Mouse (Mus musculus): ENCODE data around the gene Apex2. TPM values are rescaled to one million over a fixed set of nuclear protein-coding genes. Genes with fewer than 3 reads are reported as not detected.
A peak's percentile ranks its signal among the peaks of the same experiment; 100 is the strongest.

Apex2 gene
- total and polyA plus RNA-seq, 3 experiments: 8.0 to 15.6 (median 9.6) TPM

- no peak for TF ChIP-seq MEF2A (IDR thresholded peaks at IDR 0.05; ENCODE audit: borderline replicate concordance, low read depth, low read length)
- peak in 1 of 2 experiments; percentile 57; a peak in 2 of 4 replicates for TF ChIP-seq CTCF (conservative IDR thresholded peaks at IDR 0.05 in 1 of 2, IDR thresholded peaks at IDR 0.05 in 1 of 2; ENCODE audit: low read depth in 2 of 2, low read length in 2 of 2)
- TF ChIP-seq ZKSCAN1 (IDR thresholded peaks at IDR 0.05; ENCODE audit: borderline replicate concordance, low read depth, low read length): no peak
- peak; percentile 83 for TF ChIP-seq POLR2A (IDR thresholded peaks at IDR 0.05; ENCODE audit: low read depth, low read length)
- TF ChIP-seq MAFK (IDR thresholded peaks at IDR 0.05; ENCODE audit: insufficient replicate concordance, low read length): no peak
- TF ChIP-seq HCFC1 (IDR thresholded peaks at IDR 0.05; ENCODE audit: low read depth, low read length): peak; percentile 61
- TF ChIP-seq POLR2AphosphoS2 (IDR thresholded peaks at IDR 0.05; ENCODE audit: low read depth, low read length): 0 out of 2 replicates have a peak, but pooled peaks have one; percentile 59
- TF ChIP-seq NRF1 (IDR thresholded peaks at IDR 0.05; ENCODE audit: low read depth, low read length): no peak
- TF ChIP-seq ZMIZ1 (IDR thresholded peaks at IDR 0.05; ENCODE audit: low read depth, low read length): peak; percentile 64
- TF ChIP-seq MXI1 (IDR thresholded peaks at IDR 0.05; ENCODE audit: low read depth, low read length): peak; percentile 38; the same call in 1 of the 2 replicates
- TF ChIP-seq KAT2A (IDR thresholded peaks at IDR 0.05; ENCODE audit: insufficient replicate concordance, low read length): no peak
- peak; percentile 78 for TF ChIP-seq ELF1 (IDR thresholded peaks at IDR 0.05; ENCODE audit: low read depth, low read length)
- peak; percentile 13 for TF ChIP-seq SIN3A (IDR thresholded peaks at IDR 0.05; ENCODE audit: low read length)
- no peak for TF ChIP-seq BHLHE40 (IDR thresholded peaks at IDR 0.05; ENCODE audit: low read depth, low read length)
- TF ChIP-seq SMC3 (IDR thresholded peaks at IDR 0.05; ENCODE audit: low read depth, low read length): 0 out of 2 replicates have a peak, but pooled peaks have one; percentile 11
- TF ChIP-seq NELFE (IDR thresholded peaks at IDR 0.05; ENCODE audit: low read depth, low read length): peak; percentile 62
- TF ChIP-seq CHD2 (IDR thresholded peaks at IDR 0.05; ENCODE audit: low read length): peak; percentile 74
- TF ChIP-seq USF1 (IDR thresholded peaks at IDR 0.05; ENCODE audit: low read depth, low read length): no peak
- TF ChIP-seq TBP (conservative IDR thresholded peaks at IDR 0.05; ENCODE audit: low read depth, low read length): 0 out of 2 replicates have a peak, but pooled peaks have one; percentile 40
- TF ChIP-seq ZC3H11A (IDR thresholded peaks at IDR 0.05; ENCODE audit: low read depth, low read length): no peak
- no peak for TF ChIP-seq ETS1 (conservative IDR thresholded peaks at IDR 0.05; ENCODE audit: low read depth, low read length)
- TF ChIP-seq IRF4 (IDR thresholded peaks at IDR 0.05; ENCODE audit: low read depth, low read length): no peak
- no peak for TF ChIP-seq CHD1 (IDR thresholded peaks at IDR 0.05; ENCODE audit: low read depth, low read length)
- TF ChIP-seq EP300 (IDR thresholded peaks at IDR 0.05; ENCODE audit: low read length): no peak
- no peak; the same call in 1 of the 2 replicates for TF ChIP-seq MYC (IDR thresholded peaks at IDR 0.05; ENCODE audit: low read depth, low read length)
- no peak for TF ChIP-seq ZNF384 (IDR thresholded peaks at IDR 0.05; ENCODE audit: low read depth, low read length)
- no peak for TF ChIP-seq RAD21 (IDR thresholded peaks at IDR 0.05; ENCODE audit: low read depth, low read length)
- no peak for TF ChIP-seq PAX5 (IDR thresholded peaks at IDR 0.05; ENCODE audit: low read length)
- TF ChIP-seq USF2 (conservative IDR thresholded peaks at IDR 0.05; ENCODE audit: low read depth, low read length): no peak
- TF ChIP-seq TCF12 (IDR thresholded peaks at IDR 0.05; ENCODE audit: low read depth, low read length): peak; percentile 41; the same call in 1 of the 2 replicates
- TF ChIP-seq MAX (IDR thresholded peaks at IDR 0.05; ENCODE audit: low read length): no peak
- 0 out of 2 replicates have a peak, but pooled peaks have one; percentile 24 for TF ChIP-seq MAZ (IDR thresholded peaks at IDR 0.05; ENCODE audit: low read depth, low read length)
- peak within 1 kb of the TSS; percentile 66 to 94 (median 79) for H3K4me3 ChIP-seq (replicated peaks in 1 of 3; ENCODE audit: low read depth in 2 of 3, low read length in 2 of 3, poor library complexity in 1 of 3)
- H3K36me3 ChIP-seq (replicated peaks in 1 of 2; ENCODE audit: control insufficient read depth in 1 of 2, insufficient read depth in 1 of 2, low read length in 1 of 2): peaks cover 13 to 22% of the 10 kb centered on the region in 2 experiments
- no peaks in the 10 kb centered on the region for H3K9me3 ChIP-seq (replicated peaks; ENCODE audit: low read length)
- no peaks in the 10 kb centered on the region for H3K4me1 ChIP-seq (ENCODE audit: control insufficient read depth in 1 of 2, insufficient read depth in 2 of 2)
- H3K4me2 ChIP-seq (ENCODE audit: insufficient read depth, low read depth, poor library complexity, severe bottlenecking): peak within 1 kb of the TSS; percentile 65
- dilution Hi-C loops (cut with MboI; ENCODE audit: extremely low pct_ligation_motif_present, extremely low pct_unique_long_range_greater_than_20kb, low sequenced_read_pairs) (no loop called here), in situ Hi-C loops (cut with MboI; ENCODE audit: low pct_ligation_motif_present, low pct_unique_long_range_greater_than_20kb, low sequenced_read_pairs) (no loop called here)
- peak; percentile 74 for DNase-seq (ENCODE audit: extremely low read depth)
- H3K27me3 ChIP-seq (replicated peaks): no peaks in the 10 kb centered on the region
- peak within 1 kb of the TSS; percentile 95 for H3K9ac ChIP-seq (ENCODE audit: insufficient read depth, low read depth)
- peaks cover 11% of the 10 kb centered on the region for H3K79me2 ChIP-seq (replicated peaks; ENCODE audit: control insufficient read depth, extremely low read depth, insufficient read depth, poor library complexity, severe bottlenecking)
- peak within 1 kb of the TSS; percentile 70 for H3K27ac ChIP-seq (ENCODE audit: insufficient read depth, low read depth)
Measured at GRCm38 (mm10) chrX:150588023-150588764, 1.5 kb downstream of the Apex2 start, which contains the start of gene Pfkfb1. Gene Pfkfb1 (plus strand): TSS chrX:150588229.

Data from CH12.LX (cell line).